Mouse (Mus musculus) limb, embryonic 15.5 days (tissue): ENCODE measurements around the gene Rad50. TPM values are rescaled to one million over a fixed set of nuclear protein-coding genes. Genes with fewer than 3 reads are reported as not detected.
A peak's percentile ranks its signal among the peaks of the same experiment; 100 is the strongest.

Experiments
- ATAC-seq: fragments of 200-750 bp; cut with Nextera tagmentation; 2 replicates; pipeline ENCODE4 v1.8.0; 2017; ENCODE audit warnings: low read depth, moderate TSS enrichment; ENCODE audit not compliant: insufficient number of reproducible peaks, low FRiP score, low TSS enrichment
- H3K27ac ChIP-seq: fragments of 300-500 bp; sonication (generic); 2 replicates; pipeline ENCODE4 v1.5.1; 2015; ENCODE audit warnings: moderate library complexity, mild to moderate bottlenecking, inconsistent platforms
- H3K27me3 ChIP-seq: fragments of 300-500 bp; sonication (generic); 2 replicates; pipeline ENCODE4 v1.6.1; 2015; ENCODE audit warnings: inconsistent platforms
- H3K36me3 ChIP-seq: fragments of 300-500 bp; sonication (generic); 2 replicates; pipeline ENCODE4 v1.6.1; 2015; ENCODE audit warnings: inconsistent platforms
- H3K4me1 ChIP-seq: fragments of 300-500 bp; sonication (generic); 2 replicates; pipeline ENCODE4 v1.6.1; 2015; ENCODE audit warnings: inconsistent platforms
- H3K4me2 ChIP-seq: fragments of 300-500 bp; sonication (generic); 2 replicates; pipeline ENCODE4 v1.6.1; 2015; ENCODE audit warnings: mild to moderate bottlenecking, inconsistent platforms
- H3K4me3 ChIP-seq: fragments of 300-500 bp; sonication (generic); 2 replicates; pipeline ENCODE4 v1.5.1; 2015; ENCODE audit warnings: mild to moderate bottlenecking, inconsistent platforms
- H3K9ac ChIP-seq: fragments of 300-500 bp; sonication (generic); 2 replicates; pipeline ENCODE4 v1.6.1; 2015; ENCODE audit warnings: inconsistent platforms
- H3K9me3 ChIP-seq: fragments of 300-500 bp; sonication (generic); 2 replicates; pipeline ENCODE4 v1.6.1; 2016; ENCODE audit warnings: inconsistent platforms
- whole genome bisulfite sequencing: fragments of 180-500 bp; shearing (Covaris S2); methylation state at CpG from one replicate; pipeline ENCODE4 v1.1.7; 2015; 5-methylcytosine and 5-hydroxymethylcytosine counted together
- polyA plus RNA-seq: library from polyadenylated mRNA; unstranded; fragments of >200 nt; fragmentation: Nextera tagmentation; extraction: Ambion mirVana; gene quantifications from 2 replicates; pipeline ENCODE4 v1.2.1, GENCODE M21; 2015

The Rad50 gene
- 26.0 and 28.0 TPM in 2 replicates for polyA plus RNA-seq

- 3% methylated on average over 55 of the region's 55 CpGs for whole genome bisulfite sequencing
- peak; percentile 93 for ATAC-seq
- H3K27me3 ChIP-seq, result no peaks in the 10 kb centered on the region
These were observed at the start of gene Rad50 for GRCm38 (mm10) chr11:53706934-53707717. Gene Rad50 (minus strand): TSS chr11:53707319.

DNA sequence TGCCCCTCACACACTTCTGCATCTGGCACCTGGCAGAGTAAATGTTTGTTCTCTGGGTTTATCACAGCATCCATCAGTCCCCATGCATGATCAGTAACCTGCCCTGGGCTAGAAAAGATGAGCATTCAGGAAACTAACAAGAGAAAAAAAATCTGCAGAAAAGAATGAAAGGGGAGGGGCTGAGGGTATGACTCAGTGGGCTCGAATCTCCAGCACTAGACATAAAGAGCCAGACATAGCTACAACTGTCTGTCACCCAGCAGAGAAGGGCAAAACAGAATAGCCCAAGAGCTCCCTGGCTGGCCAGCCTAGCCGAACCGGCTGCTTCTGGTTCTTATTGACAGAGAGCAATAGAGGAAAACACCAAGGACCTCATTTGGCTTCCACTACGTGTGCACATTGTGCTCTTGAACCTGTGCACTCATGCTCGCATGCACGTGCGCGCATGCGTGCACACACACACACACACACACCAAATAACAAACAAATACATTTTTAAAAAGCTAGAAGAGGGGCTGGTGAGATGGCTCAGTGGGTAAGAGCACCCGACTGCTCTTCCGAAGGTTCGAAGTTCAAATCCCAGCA, 48.0 kb upstream of the Rad50 start:
- no peak overlapping the region for H3K9ac ChIP-seq
- H3K4me1 ChIP-seq, result peaks cover 17% of the 10 kb centered on the region
- no peak overlapping the region for H3K27ac ChIP-seq
- H3K4me3 ChIP-seq, result no peak overlapping the region
- H3K27me3 ChIP-seq, result no peaks in the 10 kb centered on the region
- no peak overlapping the region for H3K4me2 ChIP-seq
- no peaks in the 10 kb centered on the region for H3K9me3 ChIP-seq
- no peak for ATAC-seq
- 80% methylated on average over 12 of the region's 12 CpGs for WGBS
- no peaks in the 10 kb centered on the region for H3K36me3 ChIP-seq

More at GRCm38 (mm10) chr11:53706934-53707717, at the start of gene Rad50:
- Histone ChIP-seq H3K9ac (peak within 1 kb of the TSS; percentile 73), H3K27ac (peak within 1 kb of the TSS; percentile 92), H3K4me3 (peak within 1 kb of the TSS; percentile 77), H3K36me3 (no peaks in the 10 kb centered on the region), H3K4me1 (no peaks in the 10 kb centered on the region; the same call in 1 of the 2 replicates), H3K9me3 (no peaks in the 10 kb centered on the region), H3K4me2 (peak within 1 kb of the TSS; percentile 77)

- Histone ChIP-seq H3K27ac (no peak overlapping the region), H3K9me3 (no peaks in the 10 kb centered on the region), H3K9ac (no peak overlapping the region), H3K4me2 (no peak overlapping the region), H3K4me3 (no peak overlapping the region), H3K4me1 (no peaks in the 10 kb centered on the region), H3K36me3 (no peaks in the 10 kb centered on the region), H3K27me3 (no peaks in the 10 kb centered on the region)
- 55% methylated on average over 5 of the region's 5 CpGs for WGBS
- no peak for ATAC-seq
These were observed 42.7 kb upstream of the Rad50 start for GRCm38 (mm10) chr11:53749716-53750352.

GRCm38 (mm10) chr11:53749306-53749705, 42.2 kb upstream of the Rad50 start:
- no peak overlapping the region for H3K4me3 ChIP-seq
- H3K27ac ChIP-seq, result no peak overlapping the region
- 47% methylated on average over 4 of the region's 4 CpGs for WGBS
- H3K9ac ChIP-seq, result no peak overlapping the region
- H3K4me2 ChIP-seq, result no peak overlapping the region
- H3K4me1 ChIP-seq, result no peaks in the 10 kb centered on the region
- no peaks in the 10 kb centered on the region for H3K9me3 ChIP-seq
- H3K27me3 ChIP-seq, result no peaks in the 10 kb centered on the region
- ATAC-seq, result no peak
- H3K36me3 ChIP-seq, result no peaks in the 10 kb centered on the region

DNA sequence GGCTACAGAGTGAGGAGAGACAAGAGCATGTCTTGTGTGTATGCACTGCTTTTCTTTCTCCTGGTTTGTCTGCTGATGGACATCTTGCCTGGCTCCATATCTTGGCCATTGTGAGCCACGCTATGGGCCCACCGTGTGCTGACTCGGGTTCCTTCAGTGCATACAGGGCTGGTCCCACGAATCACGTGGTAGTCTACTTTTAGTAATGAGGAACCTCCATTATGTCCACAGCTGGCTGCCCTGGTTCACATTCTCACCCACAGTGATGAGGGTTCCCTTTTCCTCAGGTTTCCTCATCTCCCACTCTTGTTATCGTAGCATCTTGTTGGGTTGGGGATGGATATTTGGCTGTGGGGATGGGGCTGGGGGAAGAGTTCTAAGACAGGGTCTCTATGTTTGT, 41.5 kb upstream of the Rad50 start:
- H3K27ac ChIP-seq, result no peak overlapping the region
- ATAC-seq, result no peak
- no peaks in the 10 kb centered on the region for H3K36me3 ChIP-seq
- no peaks in the 10 kb centered on the region for H3K4me1 ChIP-seq
- H3K9ac ChIP-seq, result no peak overlapping the region
- H3K4me2 ChIP-seq, result no peak overlapping the region
- 86% methylated on average over 6 of the region's 6 CpGs for WGBS
- H3K9me3 ChIP-seq, result no peaks in the 10 kb centered on the region
- no peak overlapping the region for H3K4me3 ChIP-seq
- no peaks in the 10 kb centered on the region for H3K27me3 ChIP-seq

- 86% methylated on average over 9 of the region's 9 CpGs for WGBS
- no peak for ATAC-seq
- Histone ChIP-seq H3K27ac (no peak overlapping the region), H3K4me3 (no peak overlapping the region), H3K9me3 (no peaks in the 10 kb centered on the region), H3K9ac (no peak overlapping the region), H3K36me3 (no peaks in the 10 kb centered on the region), H3K27me3 (no peaks in the 10 kb centered on the region), H3K4me1 (no peaks in the 10 kb centered on the region), H3K4me2 (no peak overlapping the region)
These were observed 40.9 kb upstream of the Rad50 start for GRCm38 (mm10) chr11:53747985-53748384.

DNA sequence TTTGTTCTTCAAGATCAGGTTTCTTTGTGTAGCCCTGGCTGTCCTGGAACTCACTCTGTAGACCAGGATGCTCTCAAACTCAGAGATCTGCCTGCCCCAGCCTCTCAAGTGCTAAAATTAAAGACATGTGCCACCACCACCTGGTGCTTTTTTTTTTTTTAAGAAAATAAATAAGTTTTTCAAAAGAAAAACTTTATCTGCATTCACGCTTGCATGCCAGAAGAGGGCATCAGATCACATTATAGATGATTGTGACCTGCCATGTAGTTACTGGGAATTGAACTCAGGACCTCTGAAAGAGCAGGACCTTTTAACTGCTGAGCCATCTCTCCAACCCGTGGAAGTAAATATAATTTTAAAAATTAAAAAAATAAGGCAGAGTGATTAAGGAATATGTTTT, 38.1 kb upstream of the Rad50 start:
- no peak overlapping the region for H3K4me2 ChIP-seq
- H3K9me3 ChIP-seq, result no peaks in the 10 kb centered on the region
- no peak overlapping the region for H3K9ac ChIP-seq
- no peak for ATAC-seq
- H3K4me3 ChIP-seq, result no peak overlapping the region
- no peak overlapping the region for H3K27ac ChIP-seq
- 86% methylated on average over 2 of the region's 2 CpGs for WGBS
- no peaks in the 10 kb centered on the region for H3K4me1 ChIP-seq
- no peaks in the 10 kb centered on the region for H3K27me3 ChIP-seq
- no peaks in the 10 kb centered on the region for H3K36me3 ChIP-seq

DNA sequence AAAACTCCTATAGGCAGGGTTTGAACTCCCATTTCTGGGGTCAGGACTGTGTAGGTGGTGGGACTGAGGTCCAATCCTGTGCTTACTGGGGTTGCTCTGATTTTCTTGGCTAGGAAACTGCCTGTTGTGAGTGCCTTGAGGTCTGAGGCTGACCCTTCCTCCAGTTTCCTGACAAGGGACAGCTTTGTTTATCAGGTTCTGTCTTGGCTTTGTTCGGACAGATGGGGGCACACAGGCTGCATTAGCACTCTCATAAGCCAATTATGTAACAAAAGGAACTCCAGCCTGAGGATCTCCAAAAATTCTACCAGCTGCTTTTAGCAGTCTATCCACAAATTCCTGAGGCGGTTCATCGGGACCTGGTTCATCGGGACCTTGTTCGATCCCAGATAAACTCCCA, 35.2 kb upstream of the Rad50 start:
- Histone ChIP-seq H3K9ac (no peak overlapping the region), H3K4me2 (no peak overlapping the region), H3K36me3 (no peaks in the 10 kb centered on the region), H3K27ac (no peak overlapping the region), H3K27me3 (no peaks in the 10 kb centered on the region), H3K9me3 (no peaks in the 10 kb centered on the region), H3K4me1 (no peaks in the 10 kb centered on the region), H3K4me3 (no peak overlapping the region)
- WGBS, result 45% methylated on average over 5 of the region's 5 CpGs
- no peak for ATAC-seq

- Histone ChIP-seq H3K9me3 (no peaks in the 10 kb centered on the region), H3K9ac (no peak overlapping the region), H3K4me3 (no peak overlapping the region), H3K27me3 (no peaks in the 10 kb centered on the region), H3K4me2 (no peak overlapping the region), H3K4me1 (peaks cover 4% of the 10 kb centered on the region; the same call in 1 of the 2 replicates), H3K27ac (no peak overlapping the region), H3K36me3 (no peaks in the 10 kb centered on the region)
- no peak for ATAC-seq
- 44% methylated on average over 6 of the region's 6 CpGs for WGBS
These were observed 30.4 kb upstream of the Rad50 start for GRCm38 (mm10) chr11:53737573-53737946.

GRCm38 (mm10) chr11:53736771-53737572, 29.9 kb upstream of the Rad50 start:
- Histone ChIP-seq H3K9me3 (no peaks in the 10 kb centered on the region), H3K4me2 (no peak overlapping the region), H3K27ac (no peak overlapping the region), H3K36me3 (no peaks in the 10 kb centered on the region), H3K9ac (no peak overlapping the region), H3K27me3 (no peaks in the 10 kb centered on the region), H3K4me1 (peaks cover 4% of the 10 kb centered on the region; the same call in 1 of the 2 replicates), H3K4me3 (no peak overlapping the region)
- ATAC-seq, result no peak
- whole genome bisulfite sequencing, result 52% methylated on average over 14 of the region's 14 CpGs

GRCm38 (mm10) chr11:53735682-53736245, 28.6 kb upstream of the Rad50 start:
- 22% methylated on average over 17 of the region's 17 CpGs for WGBS
- no peaks in the 10 kb centered on the region for H3K36me3 ChIP-seq
- peaks cover 4% of the 10 kb centered on the region; the same call in 1 of the 2 replicates for H3K4me1 ChIP-seq
- no peak overlapping the region for H3K27ac ChIP-seq
- H3K27me3 ChIP-seq, result no peaks in the 10 kb centered on the region
- no peaks in the 10 kb centered on the region for H3K9me3 ChIP-seq
- peak overlapping the region; percentile 21 for H3K4me3 ChIP-seq
- peak; percentile 61; the same call in 1 of the 2 replicates for ATAC-seq
- no peak overlapping the region for H3K9ac ChIP-seq
- H3K4me2 ChIP-seq, result peak overlapping the region; percentile 39
